Mouse (Mus musculus) liver, embryonic 13.5 days (tissue): Measurements from ENCODE around the gene Ggcx. TPM values are rescaled to one million over a fixed set of nuclear protein-coding genes. Genes with fewer than 3 reads are reported as not detected.

Source experiments
- ATAC-seq: fragments of 200-750 bp; cut with Nextera tagmentation; 2 replicates; pipeline ENCODE4 v1.8.0; 2017; ENCODE audit warnings: low read depth, mild to moderate bottlenecking, moderate number of reproducible peaks, moderate library complexity
- DNase-seq: peaks from one replicate; pipeline ENCODE4 v3.0.0; 2022
- H3K27ac ChIP-seq: fragments of 300-500 bp; sonication (generic); 2 replicates; pipeline ENCODE4 v1.5.1; 2015; ENCODE audit warnings: moderate library complexity, mild to moderate bottlenecking, inconsistent platforms
- H3K27me3 ChIP-seq: fragments of 300-500 bp; sonication (generic); 2 replicates; pipeline ENCODE4 v1.6.1; 2015; ENCODE audit warnings: mild to moderate bottlenecking, inconsistent platforms
- H3K36me3 ChIP-seq: fragments of 300-500 bp; sonication (generic); 2 replicates; pipeline ENCODE4 v1.6.1; 2015; ENCODE audit warnings: mild to moderate bottlenecking, inconsistent platforms
- H3K4me1 ChIP-seq: fragments of 300-500 bp; sonication (generic); replicated peaks from 2 replicates; pipeline ENCODE4 v1.6.1; 2015; ENCODE audit warnings: inconsistent platforms
- H3K4me2 ChIP-seq: fragments of 300-500 bp; sonication (generic); 2 replicates; pipeline ENCODE4 v1.6.1; 2015; ENCODE audit warnings: inconsistent platforms, mild to moderate bottlenecking, moderate library complexity
- H3K4me3 ChIP-seq: fragments of 300-500 bp; sonication (generic); replicated peaks from 2 replicates; pipeline ENCODE4 v1.5.1; 2015; ENCODE audit warnings: mild to moderate bottlenecking, inconsistent platforms
- H3K9ac ChIP-seq: fragments of 300-500 bp; sonication (generic); 2 replicates; pipeline ENCODE4 v1.6.1; 2015; ENCODE audit warnings: mild to moderate bottlenecking, inconsistent platforms
- H3K9me3 ChIP-seq: fragments of 300-500 bp; sonication (generic); replicated peaks from 2 replicates; pipeline ENCODE4 v1.6.1; 2016; ENCODE audit warnings: inconsistent platforms
- WGBS: fragments of 180-500 bp; shearing (Covaris S2); methylation state at CpG from one replicate; pipeline ENCODE4 v1.1.7; 2015; ENCODE audit not compliant: insufficient replicate concordance; 5-methylcytosine and 5-hydroxymethylcytosine counted together
- polyA plus RNA-seq: library from polyadenylated mRNA; unstranded; fragments of >200 nt; fragmentation: Nextera tagmentation; extraction: Ambion mirVana; gene quantifications from 2 replicates; pipeline ENCODE4 v1.2.1, GENCODE M21; 2015

The Ggcx gene
- polyA plus RNA-seq, 1 experiment from 2014 or later: 15.8 TPM

GRCm38 (mm10) chr6:72409567-72409966 is 4.5 kb upstream of the Ggcx start:
- H3K4me2 ChIP-seq: no peak overlapping the region
- 14% methylated on average over 3 of the region's 3 CpGs for WGBS
- no peak for ATAC-seq

GRCm38 (mm10) chr6:72410003-72410402 is 4.1 kb upstream of the Ggcx start:
- H3K27ac ChIP-seq: no peak overlapping the region
- H3K4me3 ChIP-seq: no peak overlapping the region
- no peak overlapping the region for H3K9ac ChIP-seq
- H3K4me2 ChIP-seq: no peak overlapping the region
- DNase-seq (no peak), ATAC-seq (no peak)
- H3K9me3 ChIP-seq: no peaks in the 10 kb centered on the region
- peaks cover 18% of the 10 kb centered on the region for H3K4me1 ChIP-seq
- no peaks in the 10 kb centered on the region for H3K27me3 ChIP-seq
- 19% methylated on average over 1 of the region's 1 CpGs for WGBS
- no peaks in the 10 kb centered on the region for H3K36me3 ChIP-seq

More at GRCm38 (mm10) chr6:72409567-72409966, 4.5 kb upstream of the Ggcx start:
- Histone ChIP-seq H3K36me3 (no peaks in the 10 kb centered on the region), H3K4me1 (peaks cover 17% of the 10 kb centered on the region), H3K9ac (no peak overlapping the region), H3K9me3 (no peaks in the 10 kb centered on the region), H3K27me3 (no peaks in the 10 kb centered on the region), H3K27ac (no peak overlapping the region), H3K4me3 (no peak overlapping the region)
- peak; percentile 58 for DNase-seq

- no peaks in the 10 kb centered on the region for H3K27me3 ChIP-seq
- no peak overlapping the region for H3K4me2 ChIP-seq
- DNase-seq: no peak
- no peak overlapping the region for H3K9ac ChIP-seq
- no peak overlapping the region for H3K27ac ChIP-seq
- no peaks in the 10 kb centered on the region for H3K9me3 ChIP-seq
- peaks cover 23% of the 10 kb centered on the region for H3K4me1 ChIP-seq
- WGBS: 31% methylated on average over 7 of the region's 7 CpGs
- no peaks in the 10 kb centered on the region for H3K36me3 ChIP-seq
- ATAC-seq: no peak
- H3K4me3 ChIP-seq: no peak overlapping the region
Measured at GRCm38 (mm10) chr6:72410518-72410917, 3.6 kb upstream of the Ggcx start.

- H3K4me2 ChIP-seq: peak overlapping the region; percentile 74
- 74% methylated on average over 5 of the region's 5 CpGs for WGBS
- H3K4me1 ChIP-seq: peaks cover 49% of the 10 kb centered on the region
- peak overlapping the region; percentile 66 for H3K4me3 ChIP-seq
- no peaks in the 10 kb centered on the region for H3K27me3 ChIP-seq
- no peak for DNase-seq
- no peaks in the 10 kb centered on the region for H3K9me3 ChIP-seq
- H3K27ac ChIP-seq: 0 out of 2 replicates have a peak overlapping the region, but pooled peaks have one; percentile 21
- H3K9ac ChIP-seq: peak overlapping the region; percentile 78
- ATAC-seq: no peak
- peaks cover 23% of the 10 kb centered on the region for H3K36me3 ChIP-seq
Measured at GRCm38 (mm10) chr6:72415181-72415580, 1.1 kb downstream of the Ggcx start.

GRCm38 (mm10) chr6:72415964-72416772 is 2.1 kb downstream of the Ggcx start:
- Histone ChIP-seq H3K9ac (no peak overlapping the region), H3K4me2 (peak overlapping the region; percentile 74), H3K4me3 (peak overlapping the region; percentile 66; the same call in 1 of the 2 replicates), H3K36me3 (peaks cover 31% of the 10 kb centered on the region), H3K27me3 (no peaks in the 10 kb centered on the region), H3K4me1 (peaks cover 56% of the 10 kb centered on the region), H3K27ac (peak overlapping the region; percentile 58), H3K9me3 (no peaks in the 10 kb centered on the region)
- DNase-seq (no peak), ATAC-seq (no peak)
- WGBS: 70% methylated on average over 7 of the region's 7 CpGs

- DNase-seq (peak; percentile 34), ATAC-seq (peak; percentile 66)
- Histone ChIP-seq H3K4me1 (peaks cover 56% of the 10 kb centered on the region), H3K27ac (peak overlapping the region; percentile 81), H3K27me3 (no peaks in the 10 kb centered on the region), H3K4me2 (peak overlapping the region; percentile 36), H3K4me3 (no peak overlapping the region), H3K9me3 (no peaks in the 10 kb centered on the region), H3K9ac (peak overlapping the region; percentile 26; the same call in 1 of the 2 replicates), H3K36me3 (peaks cover 50% of the 10 kb centered on the region)
- 26% methylated on average over 4 of the region's 4 CpGs for WGBS
Measured at GRCm38 (mm10) chr6:72418279-72418678, 4.2 kb downstream of the Ggcx start.

GRCm38 (mm10) chr6:72419806-72420205 is 5.7 kb downstream of the Ggcx start:
- peaks cover 49% of the 10 kb centered on the region for H3K4me1 ChIP-seq
- peaks cover 65% of the 10 kb centered on the region for H3K36me3 ChIP-seq
- H3K27me3 ChIP-seq: no peaks in the 10 kb centered on the region
- H3K27ac ChIP-seq: no peak overlapping the region
- no peak overlapping the region for H3K4me2 ChIP-seq
- no peak for DNase-seq
- H3K4me3 ChIP-seq: no peak overlapping the region
- no peak overlapping the region for H3K9ac ChIP-seq
- H3K9me3 ChIP-seq: no peaks in the 10 kb centered on the region
- ATAC-seq: no peak
- WGBS: 70% methylated on average over 1 of the region's 1 CpGs

GRCm38 (mm10) chr6:72420901-72421300 is 6.8 kb downstream of the Ggcx start:
- Histone ChIP-seq H3K27me3 (no peaks in the 10 kb centered on the region), H3K27ac (no peak overlapping the region), H3K9ac (no peak overlapping the region), H3K36me3 (peaks cover 76% of the 10 kb centered on the region), H3K4me3 (no peak overlapping the region), H3K4me1 (peaks cover 39% of the 10 kb centered on the region), H3K9me3 (no peaks in the 10 kb centered on the region; the same call in 1 of the 2 replicates), H3K4me2 (no peak overlapping the region)
- WGBS: 82% methylated on average over 10 of the region's 10 CpGs
- DNase-seq (no peak), ATAC-seq (no peak)

- no peak overlapping the region for H3K4me3 ChIP-seq
- no peaks in the 10 kb centered on the region for H3K27me3 ChIP-seq
- no peak overlapping the region for H3K9ac ChIP-seq
- no peaks in the 10 kb centered on the region; the same call in 1 of the 2 replicates for H3K9me3 ChIP-seq
- no peak for DNase-seq
- H3K4me1 ChIP-seq: peaks cover 2% of the 10 kb centered on the region; the same call in 1 of the 2 replicates
- no peak overlapping the region for H3K4me2 ChIP-seq
- peaks cover 90% of the 10 kb centered on the region for H3K36me3 ChIP-seq
- ATAC-seq: no peak
- no peak overlapping the region for H3K27ac ChIP-seq
- 90% methylated on average over 11 of the region's 11 CpGs for whole genome bisulfite sequencing
Measured at GRCm38 (mm10) chr6:72425646-72426045, 11.5 kb downstream of the Ggcx start.

GRCm38 (mm10) chr6:72428036-72428435 is 13.9 kb downstream of the Ggcx start:
- Histone ChIP-seq H3K4me3 (no peak overlapping the region), H3K4me1 (no peaks in the 10 kb centered on the region; the same call in 1 of the 2 replicates), H3K9me3 (no peaks in the 10 kb centered on the region; the same call in 1 of the 2 replicates), H3K9ac (no peak overlapping the region), H3K27me3 (no peaks in the 10 kb centered on the region), H3K4me2 (no peak overlapping the region), H3K27ac (no peak overlapping the region), H3K36me3 (peaks cover 90% of the 10 kb centered on the region)
- peak; percentile 49 for DNase-seq
- 42% methylated on average over 8 of the region's 8 CpGs for WGBS
- peak; percentile 42 for ATAC-seq

- H3K36me3 ChIP-seq: peaks cover 90% of the 10 kb centered on the region
- H3K9me3 ChIP-seq: no peaks in the 10 kb centered on the region; the same call in 1 of the 2 replicates
- no peak for ATAC-seq
- DNase-seq: no peak
- WGBS: 84% methylated on average over 21 of the region's 21 CpGs
- no peak overlapping the region for H3K27ac ChIP-seq
- H3K27me3 ChIP-seq: no peaks in the 10 kb centered on the region
- no peak overlapping the region for H3K4me2 ChIP-seq
- H3K4me1 ChIP-seq: no peaks in the 10 kb centered on the region; the same call in 1 of the 2 replicates
- no peak overlapping the region for H3K9ac ChIP-seq
- no peak overlapping the region for H3K4me3 ChIP-seq
Measured at GRCm38 (mm10) chr6:72429061-72429842, 15.1 kb downstream of the Ggcx start.
